Comparison of ENCODE assay signal across 11 mouse cellular contexts in genomic region chr9:96882496-96883265, GRCm38 (mm10). TPM values are rescaled to one million over a fixed set of nuclear protein-coding genes. Genes with fewer than 3 reads are reported as not detected.
DNase-seq lines count a peak whose midpoint lies in the region; ATAC-seq lines count a peak whose summit lies in the region.
"Had no signal": no experiment of that assay in that cellular context is flagged by ENCODE, and none has a peak within 500 bp of the region (broad histone marks: within the 10 kb centered on the region; RNA-seq: fewer than 3 reads in every experiment).

No protein-coding gene starts in this region.

- H3K9me3 ChIP-seq in midbrain, embryonic 10.5 days (replicated peaks): no peaks in the 10 kb centered on the region
- no peaks in the 10 kb centered on the region for H3K9me3 ChIP-seq in midbrain, embryonic 15.5 days
- H3K9me3 ChIP-seq in hindbrain, embryonic 15.5 days: no peaks in the 10 kb centered on the region
- H3K9me3 ChIP-seq in neural tube, embryonic 14.5 days (ENCODE audit: control insufficient read depth, low read length): no peaks in the 10 kb centered on the region

- no peak for DNase-seq in midbrain, embryonic 10.5 days (ENCODE audit: low spot score)
- peak; percentile 61 to 68 for DNase-seq in cerebellum, postnatal 14 days
- DNase-seq in kidney, postnatal 10 days: no peak
- DNase-seq in thymus, postnatal 4 days: no peak
- DNase-seq in heart, adult 8-10 months (ENCODE audit: low spot score): no peak
- DNase-seq: kidney, postnatal 36 days; liver, postnatal 0 days; thymus, postnatal 36 days had no signal

- WGBS in midbrain, embryonic 10.5 days: 85% methylated on average over 20 of the region's 20 CpGs
- 60% methylated on average over 20 of the region's 20 CpGs for WGBS in midbrain, embryonic 15.5 days
- WGBS in hindbrain, embryonic 15.5 days: 61% methylated on average over 20 of the region's 20 CpGs
- 53% methylated on average over 20 of the region's 20 CpGs for WGBS in neural tube, embryonic 14.5 days

- peaks cover 12% of the 10 kb centered on the region; the same call in 1 of the 2 replicates for H3K36me3 ChIP-seq in midbrain, embryonic 10.5 days
- no peaks in the 10 kb centered on the region for H3K36me3 ChIP-seq in midbrain, embryonic 15.5 days (replicated peaks)
- H3K36me3 ChIP-seq in hindbrain, embryonic 15.5 days: no peaks in the 10 kb centered on the region
- H3K36me3 ChIP-seq in neural tube, embryonic 14.5 days (ENCODE audit: control insufficient read depth, insufficient read depth, low read length): no peaks in the 10 kb centered on the region

- no peak overlapping the region for H3K9ac ChIP-seq in midbrain, embryonic 15.5 days
- H3K9ac ChIP-seq in hindbrain, embryonic 15.5 days: no peak overlapping the region
- no peak overlapping the region for H3K9ac ChIP-seq in neural tube, embryonic 14.5 days (replicated peaks; ENCODE audit: low read depth, low read length)
- H3K9ac ChIP-seq: liver, postnatal 0 days had no signal

- H3K27ac ChIP-seq in midbrain, embryonic 10.5 days (replicated peaks): peak overlapping the region; percentile 28; the same call in 1 of the 2 replicates
- no peak overlapping the region for H3K27ac ChIP-seq in midbrain, embryonic 15.5 days
- peak overlapping the region; percentile 3; the same call in 1 of the 2 replicates for H3K27ac ChIP-seq in hindbrain, embryonic 15.5 days (replicated peaks)
- peak overlapping the region; percentile 53 for H3K27ac ChIP-seq in neural tube, embryonic 14.5 days (ENCODE audit: low read depth, low read length)

- H3K4me1 ChIP-seq in midbrain, embryonic 10.5 days: peaks cover 72% of the 10 kb centered on the region
- peaks cover 50% of the 10 kb centered on the region for H3K4me1 ChIP-seq in midbrain, embryonic 15.5 days
- H3K4me1 ChIP-seq in hindbrain, embryonic 15.5 days (replicated peaks): peaks cover 67% of the 10 kb centered on the region
- peaks cover 24% of the 10 kb centered on the region for H3K4me1 ChIP-seq in neural tube, embryonic 14.5 days (ENCODE audit: control insufficient read depth, insufficient read depth, low read length)

- no peak overlapping the region for H3K4me2 ChIP-seq in midbrain, embryonic 15.5 days
- H3K4me2 ChIP-seq in hindbrain, embryonic 15.5 days: no peak overlapping the region
- H3K4me2 ChIP-seq in neural tube, embryonic 14.5 days (ENCODE audit: low read depth, low read length): no peak overlapping the region

- no peak overlapping the region for H3K4me3 ChIP-seq in midbrain, embryonic 10.5 days
- H3K4me3 ChIP-seq in midbrain, embryonic 15.5 days: no peak overlapping the region
- H3K4me3 ChIP-seq in hindbrain, embryonic 15.5 days: no peak overlapping the region
- H3K4me3 ChIP-seq in neural tube, embryonic 14.5 days (ENCODE audit: low read depth, low read length): no peak overlapping the region

- H3K27me3 ChIP-seq in midbrain, embryonic 10.5 days (ENCODE audit: low read depth, poor library complexity, severe bottlenecking): peaks cover 13% of the 10 kb centered on the region
- no peaks in the 10 kb centered on the region for H3K27me3 ChIP-seq in midbrain, embryonic 15.5 days (replicated peaks)
- no peaks in the 10 kb centered on the region for H3K27me3 ChIP-seq in hindbrain, embryonic 15.5 days
- H3K27me3 ChIP-seq in neural tube, embryonic 14.5 days (ENCODE audit: control insufficient read depth, insufficient read depth, low read length): no peaks in the 10 kb centered on the region

- no peak for ATAC-seq in midbrain, embryonic 15.5 days (replicated peaks)
- ATAC-seq in hindbrain, embryonic 15.5 days (ENCODE audit: low FRiP score, low read depth): no peak
- ATAC-seq in neural tube, embryonic 14.5 days (ENCODE audit: low read depth): peak; percentile 58; the same call in 1 of the 2 replicates
- ATAC-seq: liver, postnatal 0 days had no signal

RNA-seq across cellular contexts. Expression of gene Pxylp1, which starts 9.8 kb away (rescaled TPM):
- polyA plus RNA-seq in midbrain, embryonic 10.5 days (2016; fragmentation: Nextera tagmentation; extraction: Ambion mirVana): 49.1 and 56.6 TPM in 2 replicates
- polyA plus RNA-seq in midbrain, embryonic 15.5 days (2015; fragmentation: Nextera tagmentation; extraction: Ambion mirVana): 42.4 and 48.6 TPM in 2 replicates
- 32.6 and 39.0 TPM in 2 replicates for polyA plus RNA-seq in hindbrain, embryonic 15.5 days (2015; fragmentation: Nextera tagmentation; extraction: Ambion mirVana)
- polyA plus RNA-seq in neural tube, embryonic 14.5 days (2014; fragmentation: Nextera tagmentation; extraction: Ambion mirVana): 29.5 and 30.3 TPM in 2 replicates
- 10 to 100 TPM; 12.3 to 22.6 (median 17.7) TPM for total RNA-seq in heart, adult 8-10 months (2022)

Comparison
In these comparisons a context has a peak if more than half of its experiments do, and no peak if none do; other contexts are left out.
1. DNase-seq: peak in cerebellum, postnatal 14 days (2 of 2); none in midbrain, embryonic 10.5 days (single experiment), kidney, postnatal 10 days (single experiment), thymus, postnatal 4 days (single experiment) and heart, adult 8-10 months (single experiment).